Mouse (Mus musculus): ENCODE data around the gene Fnip1.
"Not testable (repeated sequence)": the region's sequence is repeated elsewhere in the genome, so short reads cannot be mapped to it uniquely, and the experiment has no call there.

Fnip1 gene

DNA sequence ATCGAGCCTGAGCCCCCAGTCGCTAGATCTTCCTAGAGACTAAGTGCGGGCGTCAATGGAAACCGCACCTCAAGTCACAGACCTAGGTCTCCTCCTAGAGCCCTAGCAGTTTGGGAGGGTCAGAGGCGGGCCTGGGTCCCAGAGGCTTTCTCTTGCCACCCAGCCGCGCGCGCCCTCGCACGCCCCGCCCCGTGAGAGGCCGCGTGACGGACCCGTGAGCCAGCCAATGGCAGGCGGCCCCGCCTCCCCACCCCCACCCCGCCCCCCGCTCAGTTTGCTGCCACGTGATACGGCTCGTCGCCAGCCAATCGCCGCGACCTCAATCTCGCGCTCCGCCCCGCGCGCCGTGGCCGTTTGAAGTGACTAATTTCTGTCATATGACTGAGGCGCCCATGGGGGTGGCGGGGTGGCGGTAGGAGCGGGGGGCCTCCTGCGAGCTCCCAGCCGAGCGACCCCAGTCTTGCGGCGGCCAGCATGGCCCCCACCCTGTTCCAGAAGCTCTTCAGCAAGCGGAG, at the start of gene Fnip1:
TSS of gene Fnip1 (plus strand) at position 377 of the 515 bp plus-strand sequence.
- DNase-seq, result peak; percentile 98

DNA sequence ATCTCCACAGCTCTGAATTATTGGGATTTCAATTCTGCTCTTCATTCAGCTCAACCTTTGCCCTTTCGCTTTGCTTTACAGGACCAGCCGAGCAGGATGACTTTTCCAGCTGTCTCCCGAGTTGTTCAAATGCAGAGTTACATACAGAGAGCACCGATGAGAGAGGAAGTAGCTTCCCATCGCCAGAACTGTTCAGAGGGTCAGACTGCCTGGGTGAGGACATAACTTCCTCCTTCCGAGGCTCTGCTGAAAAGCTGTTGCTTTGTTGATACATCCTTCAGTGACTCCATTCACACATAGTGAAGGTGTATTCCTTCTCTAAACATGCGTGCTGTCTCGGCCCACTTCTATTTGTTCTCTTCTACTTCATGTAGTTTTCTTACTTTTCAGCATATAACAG, 47.6 kb upstream of the Fnip1 start:
- no peak for DNase-seq

DNA sequence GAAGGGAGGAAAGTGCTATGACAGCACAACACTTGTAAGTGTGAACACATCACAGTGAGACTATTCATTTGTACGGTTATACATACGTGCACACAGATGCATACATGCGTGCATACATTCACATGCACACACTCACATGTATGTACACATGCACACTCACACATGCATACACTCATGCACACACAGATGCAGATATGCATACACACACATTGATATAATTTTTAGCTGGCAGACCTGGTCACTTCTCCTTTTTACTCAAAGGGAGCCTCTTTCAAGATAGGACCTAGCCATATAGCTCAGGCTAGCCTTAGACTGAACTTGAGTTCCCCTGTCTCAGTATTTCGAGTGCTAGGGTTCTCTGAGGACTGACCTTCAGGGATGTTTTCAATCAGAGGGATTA, 46.7 kb upstream of the Fnip1 start:
- no peak for DNase-seq

DNA sequence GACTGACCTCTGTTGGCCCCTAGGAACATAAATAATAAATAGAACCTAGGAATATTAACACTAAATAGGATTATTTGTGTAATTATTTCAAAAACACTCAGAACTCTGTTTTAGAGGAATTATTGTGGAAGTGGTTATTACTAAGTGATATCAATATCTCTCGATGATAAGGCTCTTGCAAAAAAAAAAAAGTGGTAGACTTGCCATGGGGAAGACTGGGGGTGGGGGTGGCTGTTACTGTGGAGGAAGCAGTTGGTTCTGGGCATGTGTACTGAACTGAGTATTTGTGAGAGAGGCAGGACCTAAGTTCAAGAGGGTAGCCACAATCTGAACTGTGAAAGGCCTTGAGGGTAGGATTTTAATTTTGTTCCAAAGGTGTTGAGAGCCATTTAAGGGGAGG, 41.3 kb upstream of the Fnip1 start:
- no peak for DNase-seq

DNA sequence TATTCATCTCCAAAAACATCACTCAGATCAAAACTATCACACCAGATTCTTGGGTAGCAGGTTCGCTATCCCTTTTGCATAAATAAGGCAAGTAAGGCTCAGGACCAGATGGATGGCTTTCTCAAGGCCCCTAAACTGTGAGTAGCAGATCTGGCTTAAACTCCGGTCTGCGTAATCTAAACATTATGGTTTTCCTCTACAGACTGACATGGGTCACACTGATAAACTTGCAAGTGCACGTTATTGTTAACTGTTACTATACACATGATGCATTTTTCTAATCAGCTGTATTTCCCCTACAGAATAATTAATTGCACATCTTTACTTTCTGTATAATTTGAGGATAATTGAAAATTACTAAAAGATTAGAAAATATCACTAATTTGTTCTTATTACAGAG, 39.9 kb upstream of the Fnip1 start:
- DNase-seq, result no peak

DNA sequence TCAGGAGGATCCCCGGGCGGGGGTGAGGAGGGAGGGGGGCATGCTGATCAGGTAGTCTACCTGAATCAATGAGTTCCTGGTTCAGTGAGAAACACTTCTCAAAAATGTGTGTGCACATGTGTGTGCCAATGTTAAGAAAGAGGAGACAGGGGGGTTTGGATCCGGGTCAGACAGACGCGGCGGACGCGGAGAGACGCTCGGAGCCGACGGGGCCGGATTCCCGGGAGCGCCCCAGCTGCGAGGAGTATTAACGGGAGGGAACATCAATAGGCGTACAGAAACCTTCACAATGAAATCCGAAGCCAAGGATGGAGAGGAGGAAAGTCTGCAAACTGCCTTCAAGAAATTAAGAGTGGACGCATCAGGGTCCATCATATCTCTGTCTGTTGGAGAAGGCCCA, 37.2 kb upstream of the Fnip1 start:
- DNase-seq, result not testable (repeated sequence)

DNA sequence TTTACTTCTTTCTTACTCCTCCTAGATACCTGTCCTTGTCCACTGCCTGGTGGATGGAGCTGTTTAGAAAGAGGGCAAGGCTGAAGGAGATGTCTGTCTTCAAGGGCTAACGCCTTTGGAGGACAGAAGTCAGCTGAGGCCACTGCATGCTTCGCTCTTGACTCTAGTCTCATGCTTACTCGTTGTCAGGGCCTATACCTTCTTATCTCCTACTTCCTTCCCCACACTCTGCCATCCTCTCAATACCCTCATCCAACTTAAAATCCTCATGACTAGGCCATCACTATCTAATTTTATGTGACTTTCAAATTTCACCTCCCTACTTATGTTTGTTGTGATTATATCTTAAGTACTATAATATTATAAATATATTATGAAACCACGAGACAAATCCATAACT, 33.1 kb upstream of the Fnip1 start:
- DNase-seq, result no peak

DNA sequence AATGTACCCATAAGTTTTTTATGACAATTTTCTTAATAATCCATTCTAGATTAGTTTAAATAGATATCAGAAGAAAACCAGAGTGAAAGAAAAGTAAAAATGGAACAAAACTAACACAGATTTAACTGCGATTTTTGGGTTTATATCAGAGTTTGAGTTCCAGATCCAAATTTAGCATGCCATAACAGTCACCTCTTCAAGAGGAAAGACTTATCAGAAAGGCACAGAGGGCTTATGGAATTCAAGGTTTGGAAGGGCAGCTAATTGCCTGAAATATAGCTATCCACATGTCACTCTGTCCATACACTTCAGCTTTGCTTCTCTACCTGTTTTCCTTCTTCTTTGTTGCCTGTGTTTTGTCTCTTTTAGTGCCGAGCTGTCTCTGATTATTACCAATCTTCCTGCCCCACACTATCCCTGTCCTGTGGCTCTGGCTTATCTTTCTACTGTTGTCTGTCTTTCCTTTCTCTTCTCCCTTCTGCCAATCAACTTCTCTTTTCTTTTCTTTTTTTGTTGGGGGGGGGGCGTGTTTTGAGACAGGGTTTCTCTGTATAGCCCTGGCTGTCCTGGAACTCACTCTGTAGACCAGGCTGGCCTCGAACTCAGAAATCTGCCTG, 31.0 kb upstream of the Fnip1 start:
- no peak for DNase-seq

DNA sequence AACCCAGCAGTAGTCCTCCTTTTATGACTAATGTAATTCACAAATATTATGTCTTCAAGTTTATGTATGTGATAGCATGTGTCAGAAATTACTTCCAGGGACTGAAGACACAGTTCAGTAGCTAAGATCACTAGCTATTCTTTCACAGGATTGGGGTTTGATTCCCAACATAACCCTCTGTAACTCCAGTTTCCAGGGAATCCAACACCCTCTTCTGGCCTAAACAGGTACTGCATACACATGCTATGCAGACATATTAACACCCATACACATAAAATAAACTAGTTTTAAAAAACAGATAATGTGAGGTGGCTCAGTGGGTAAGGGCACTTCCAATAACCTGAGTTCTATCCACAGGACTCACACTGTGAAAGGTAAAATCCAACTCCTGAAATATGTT, 27.4 kb upstream of the Fnip1 start:
- no peak for DNase-seq

DNA sequence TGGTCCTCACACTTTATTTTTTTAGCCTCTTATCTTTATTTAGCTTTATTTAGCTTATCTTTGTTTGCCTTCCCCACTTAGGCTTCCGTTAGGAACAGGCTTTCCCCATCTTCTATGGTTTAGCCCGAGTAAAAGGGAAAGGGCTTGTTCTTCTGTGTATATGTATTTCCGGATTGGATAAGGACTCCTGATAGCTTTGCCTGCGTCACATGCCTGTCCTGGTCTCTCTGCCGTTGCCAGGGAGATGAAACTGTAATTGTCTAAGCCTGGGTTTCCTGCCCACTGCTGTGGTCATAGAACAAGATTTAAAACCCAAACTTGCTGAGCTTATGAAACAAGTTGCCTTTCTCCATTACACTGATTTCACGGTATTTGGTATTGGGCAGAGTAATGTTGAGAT, 25.0 kb upstream of the Fnip1 start:
- DNase-seq, result no peak

DNA sequence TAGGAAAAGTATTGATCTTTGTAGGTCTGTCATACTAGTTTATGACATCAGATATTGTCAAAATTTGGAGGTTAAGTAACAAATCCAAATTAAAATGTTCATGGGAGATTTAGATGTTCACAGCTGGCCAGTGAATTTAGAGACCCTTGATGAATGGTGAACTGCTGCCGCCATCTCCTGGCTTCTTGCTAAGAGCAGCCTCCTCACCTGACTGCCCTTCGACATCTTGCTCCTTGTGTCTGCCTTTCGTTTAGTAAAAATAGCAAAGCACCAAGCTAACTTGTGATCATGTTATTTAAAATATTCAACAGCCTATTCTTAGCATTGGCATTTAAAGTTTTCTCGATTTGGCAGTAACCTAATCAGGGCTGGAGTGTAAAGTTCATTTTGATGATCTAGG, 15.0 kb upstream of the Fnip1 start:
- DNase-seq, result no peak

DNA sequence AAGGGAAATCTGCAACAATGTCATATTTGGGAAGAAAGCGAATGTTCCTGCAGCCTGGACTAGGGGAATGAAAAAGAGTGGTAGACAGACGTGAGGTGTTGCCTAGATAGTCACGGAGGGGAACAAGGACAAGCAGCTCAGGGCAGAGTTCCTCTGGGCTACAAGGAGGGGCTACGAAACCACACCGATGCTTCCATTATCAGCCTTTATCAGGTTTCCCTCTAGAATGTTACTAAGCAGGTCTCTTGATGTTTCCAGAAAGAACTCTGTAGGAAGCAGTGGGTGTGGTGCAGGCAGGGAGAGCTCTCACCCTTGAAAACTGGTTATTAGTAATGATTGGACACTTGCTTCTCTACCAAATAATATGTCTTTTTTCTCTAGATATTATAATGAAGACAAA, 11.7 kb upstream of the Fnip1 start:
- DNase-seq, result no peak

DNA sequence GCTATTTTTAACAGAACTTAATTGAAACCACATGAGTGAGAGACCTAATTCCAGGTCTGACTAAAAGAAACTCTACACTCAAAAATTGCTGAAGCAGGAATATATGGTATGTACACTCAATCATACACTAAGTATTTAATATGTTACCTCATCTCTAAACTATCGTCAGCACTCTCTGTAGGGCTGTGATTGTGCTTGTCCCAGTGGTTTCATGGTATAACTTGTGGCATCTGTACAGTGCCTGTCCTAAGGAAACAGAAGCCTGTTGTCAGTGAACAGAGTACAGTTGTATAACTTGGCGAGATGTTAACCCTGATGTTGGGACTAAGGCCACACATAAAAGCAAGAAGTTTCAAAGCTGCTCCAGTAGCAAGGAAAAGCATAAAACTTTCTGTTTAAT, 10.9 kb upstream of the Fnip1 start:
- DNase-seq, result no peak

DNA sequence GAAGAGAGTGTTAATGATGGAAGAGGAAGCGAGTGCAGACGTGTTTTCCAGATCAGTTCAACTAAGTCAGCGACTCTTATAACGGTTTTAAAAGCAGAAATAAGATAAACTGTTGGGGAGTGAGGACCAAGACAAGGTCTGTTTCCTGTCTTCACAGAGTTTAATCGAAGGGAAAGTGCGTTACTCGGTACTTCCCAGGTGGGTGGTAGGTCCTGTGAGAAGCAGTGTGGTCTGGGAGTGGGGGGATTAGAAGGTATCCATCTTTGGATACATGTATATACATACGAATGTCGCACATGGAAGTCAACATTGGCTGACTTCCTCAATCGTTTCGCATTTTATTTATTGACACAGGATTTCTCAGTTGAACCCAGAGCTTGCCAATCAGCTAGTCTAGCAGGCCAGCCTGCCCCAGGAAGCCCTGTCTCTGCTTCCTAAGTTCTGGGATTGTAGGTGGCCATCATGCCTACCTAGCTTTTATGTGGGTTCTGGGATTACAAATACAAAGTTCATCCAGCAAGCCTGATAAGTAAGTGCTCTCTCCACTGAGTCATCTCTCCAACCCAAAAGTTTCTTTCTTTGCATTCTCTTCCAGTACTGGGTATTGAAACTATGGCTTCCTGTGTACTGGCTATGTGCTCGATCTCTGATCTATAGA, 10.2 kb upstream of the Fnip1 start:
- DNase-seq, result no peak

DNA sequence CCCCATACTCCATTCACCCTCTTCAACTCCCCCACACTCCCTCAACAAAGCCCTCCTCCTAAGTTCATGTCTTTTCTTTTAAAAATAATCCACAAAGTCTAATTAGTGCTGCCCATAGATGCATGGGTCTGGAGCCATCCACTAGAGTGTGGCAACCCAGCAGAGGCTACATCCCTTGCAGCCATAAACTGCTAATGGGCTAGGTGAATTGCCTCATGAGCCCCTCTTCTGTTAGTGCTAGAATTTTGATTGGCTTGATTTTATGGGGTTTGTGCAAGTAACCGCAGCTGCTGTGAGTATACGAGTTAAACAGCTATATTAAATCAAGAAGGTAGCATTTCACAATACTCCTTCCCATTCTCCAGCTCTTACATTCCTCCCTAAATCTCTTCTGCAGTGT, 8.8 kb upstream of the Fnip1 start:
- DNase-seq, result no peak

DNA sequence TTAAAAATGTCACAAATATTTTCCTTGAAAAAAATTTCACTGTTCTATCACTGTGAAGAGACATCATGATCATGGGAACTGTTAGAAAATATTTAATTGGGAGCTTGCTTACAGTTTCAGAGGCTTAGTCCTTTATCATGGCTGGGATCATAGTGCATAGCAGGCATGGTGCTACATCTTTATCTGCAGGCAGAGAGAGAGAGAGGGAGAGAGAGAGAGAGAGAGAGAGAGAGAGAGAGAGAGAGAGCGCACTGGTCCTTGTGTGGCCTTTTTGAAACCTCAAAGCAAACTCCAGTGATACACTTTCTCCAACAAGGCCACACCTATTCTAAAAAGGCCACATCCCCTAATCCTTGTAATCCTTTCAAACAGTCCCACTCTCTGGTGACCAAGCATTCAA, 2.2 kb upstream of the Fnip1 start:
- DNase-seq, result no peak

DNA sequence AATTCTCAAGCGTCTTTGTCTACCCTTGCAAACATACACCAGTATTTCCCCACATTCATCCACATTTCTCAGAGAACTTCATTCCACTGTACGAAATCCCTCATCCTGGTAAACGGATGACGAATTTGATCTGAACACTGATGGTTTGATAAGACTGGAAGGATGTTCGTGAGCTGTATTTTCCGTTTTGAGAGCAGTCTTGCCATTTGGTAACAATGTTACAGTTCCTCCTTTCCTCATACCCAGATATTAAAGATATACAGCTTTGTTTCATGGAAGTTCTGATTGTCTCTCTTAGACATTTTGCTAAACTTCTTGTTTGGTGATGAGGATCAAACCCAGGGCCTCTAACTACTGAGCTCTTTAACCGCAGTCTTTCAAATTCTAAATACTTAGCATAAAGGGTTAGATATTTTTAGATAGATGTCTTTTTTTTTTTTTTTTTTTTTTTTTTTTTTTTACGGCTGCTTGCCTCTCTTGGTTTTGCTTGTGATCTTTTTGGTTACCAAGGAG, 633 bp upstream of the Fnip1 start:
- DNase-seq, result no peak

DNA sequence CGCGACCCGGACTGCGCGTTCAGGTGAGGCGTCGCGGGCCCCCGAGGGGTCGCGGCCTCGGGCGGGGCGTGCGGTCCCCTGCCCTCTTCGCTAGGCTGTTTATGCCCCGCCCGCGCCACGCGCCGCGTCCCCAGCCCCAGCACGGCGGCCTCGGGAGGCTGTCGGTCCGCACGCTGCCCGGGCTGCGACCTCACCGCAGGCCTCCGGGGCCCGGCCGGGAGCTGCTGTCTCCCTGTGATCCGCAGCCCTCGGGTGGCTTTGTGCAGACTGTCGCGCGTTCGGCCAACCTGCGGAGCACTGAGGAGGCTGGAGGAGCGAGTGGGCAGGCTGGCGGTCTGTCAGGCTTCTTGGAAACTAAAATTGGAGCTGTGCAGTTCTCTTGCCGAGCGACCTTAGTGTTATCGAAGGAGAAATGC, 375 bp downstream of the Fnip1 start:
- DNase-seq, result peak; percentile 58 to 81

DNA sequence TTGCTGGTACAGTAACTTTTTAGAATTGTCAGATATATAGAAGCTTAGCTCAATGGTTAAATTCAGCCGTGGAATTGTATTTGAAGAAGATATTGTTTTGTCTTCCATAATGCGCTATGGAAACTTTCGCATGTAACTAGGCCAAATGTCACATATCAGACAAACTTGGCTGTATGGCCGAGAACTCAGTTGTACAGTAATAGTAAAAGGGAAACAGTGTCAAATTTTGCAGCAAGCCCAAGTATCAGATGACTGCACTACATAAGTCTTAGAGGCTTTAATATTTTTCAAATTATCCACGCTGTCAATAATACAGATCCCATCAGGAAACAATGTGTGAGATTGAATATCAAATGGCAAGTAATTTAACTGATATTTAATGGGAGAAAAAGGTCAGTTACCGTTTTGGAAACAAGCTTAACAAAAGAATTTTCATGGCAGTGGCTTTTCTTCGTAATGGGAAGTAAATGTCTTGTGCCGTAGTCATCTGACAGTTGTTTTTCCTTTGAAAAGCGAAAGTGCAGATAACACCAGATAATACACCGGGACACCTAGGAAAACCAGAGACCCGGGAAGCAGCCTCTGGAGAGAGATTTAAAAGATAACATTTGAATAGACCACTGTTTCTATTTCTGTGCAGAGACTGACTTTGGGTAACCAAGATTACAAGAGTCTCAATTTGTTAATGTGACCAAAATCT, 1.1 kb downstream of the Fnip1 start:
- DNase-seq, result no peak

DNA sequence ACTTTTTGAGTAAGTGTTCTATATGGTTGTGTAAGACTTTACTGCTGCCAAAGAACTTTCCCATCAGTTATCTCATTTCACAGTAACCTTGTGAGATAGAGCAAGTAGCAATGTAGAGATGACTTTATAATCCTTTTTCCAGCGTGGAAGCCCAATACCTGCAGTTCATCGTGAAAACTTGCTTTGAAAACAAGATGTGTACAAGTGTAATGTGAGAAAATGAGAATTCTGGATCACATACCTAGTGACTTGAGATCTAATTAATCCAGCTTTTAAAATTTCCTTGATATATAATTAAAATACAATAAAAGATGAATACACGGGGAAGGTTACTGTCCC, 1.7 kb downstream of the Fnip1 start:
- no peak for DNase-seq

DNA sequence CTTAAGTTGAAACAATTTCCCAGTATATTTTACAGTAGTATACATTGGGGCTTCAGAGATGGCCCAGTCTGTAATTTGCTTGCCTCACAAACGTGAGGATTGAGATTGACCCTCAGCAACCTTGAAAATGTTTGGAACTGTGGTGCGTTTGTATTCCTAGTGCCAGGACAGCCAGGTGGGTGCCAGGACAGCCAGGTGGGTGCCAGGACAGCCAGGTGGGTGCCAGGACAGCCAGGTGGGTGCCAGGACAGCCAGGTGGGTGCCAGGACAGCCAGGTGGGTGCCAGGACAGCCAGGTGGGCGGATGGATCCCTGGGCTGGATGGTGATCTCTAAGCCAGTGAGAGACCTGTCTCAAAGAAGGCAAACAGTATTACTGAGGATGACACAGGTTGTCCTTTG, 12.8 kb downstream of the Fnip1 start:
- not testable (repeated sequence) for DNase-seq

DNA sequence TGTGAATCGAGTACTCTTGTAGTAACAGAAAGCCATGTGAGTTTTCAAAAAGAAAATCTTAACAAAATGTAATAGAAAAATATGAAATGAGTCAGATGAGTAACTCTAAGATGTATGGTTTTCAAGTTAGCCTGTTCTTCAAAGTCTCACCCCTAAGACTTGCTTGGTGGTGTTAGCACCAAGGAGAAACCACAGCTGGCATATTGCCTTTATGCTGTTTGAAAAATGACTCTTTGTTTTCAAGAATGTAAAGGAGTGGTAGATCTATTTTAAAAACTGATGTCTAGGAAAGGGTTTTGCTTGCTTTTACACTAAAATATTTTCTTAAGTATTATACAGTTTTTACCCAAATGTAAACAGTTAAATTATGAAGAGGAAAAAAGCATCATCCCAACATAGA, 16.5 kb downstream of the Fnip1 start:
- DNase-seq, result no peak

DNA sequence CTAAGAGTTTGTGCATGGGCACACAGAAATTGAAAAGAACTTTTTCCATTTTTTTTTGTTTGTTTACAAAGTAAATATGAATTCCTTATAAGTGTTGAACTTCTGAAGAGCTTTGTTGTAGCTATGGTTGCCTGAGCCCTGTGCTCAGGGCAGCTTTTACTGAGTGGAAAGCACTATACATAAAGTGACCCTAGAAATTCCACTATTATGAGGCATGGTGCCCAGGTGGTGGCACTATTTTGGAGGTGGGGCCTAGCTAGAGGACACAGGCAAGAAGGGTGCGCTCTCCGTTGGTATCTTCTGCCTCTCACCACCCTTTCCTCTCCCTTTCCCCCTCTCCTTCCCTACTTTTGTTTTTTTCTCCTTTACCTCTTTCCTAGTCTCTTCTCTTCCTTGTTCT, 18.9 kb downstream of the Fnip1 start:
- no peak for DNase-seq

DNA sequence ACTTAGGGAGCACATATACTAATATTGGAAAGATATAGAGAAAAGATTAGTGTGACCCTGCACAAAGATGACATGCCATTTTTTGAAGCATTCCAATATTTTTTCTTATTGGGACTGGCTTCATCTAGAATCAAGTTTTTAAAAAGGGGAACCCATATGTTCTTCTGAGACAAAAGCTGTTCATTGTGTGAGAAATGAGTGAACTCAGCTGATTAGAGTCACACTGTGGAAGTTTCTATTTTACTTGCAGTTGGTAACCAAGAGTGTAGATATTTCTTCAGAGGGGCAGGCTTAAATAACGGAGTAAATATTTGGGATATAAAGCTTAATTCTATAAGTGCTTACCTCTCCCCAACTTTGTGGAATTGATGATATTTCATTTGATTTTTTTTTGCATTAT, 20.2 kb downstream of the Fnip1 start:
- no peak for DNase-seq
